Mouse (Mus musculus) testis, adult 2 months (tissue): ENCODE measurements around the gene Tbx3.

Experiments used
- CTCF ChIP-seq: fragments of 200-500 bp; IDR thresholded peaks from 2 replicates; pipeline ENCODE4 v1.5.1; 2012; ENCODE audit warnings: low read depth, mild to moderate bottlenecking, inconsistent platforms, low read length, moderate library complexity; ENCODE audit not compliant: control insufficient read depth, insufficient read depth, insufficient replicate concordance
- POLR2A ChIP-seq: fragments of 200-500 bp; IDR thresholded peaks from 2 replicates; pipeline ENCODE4 v1.6.1; 2012; ENCODE audit warnings: low read depth, mild to moderate bottlenecking, inconsistent platforms, low read length, moderate library complexity; ENCODE audit not compliant: control insufficient read depth

DNA sequence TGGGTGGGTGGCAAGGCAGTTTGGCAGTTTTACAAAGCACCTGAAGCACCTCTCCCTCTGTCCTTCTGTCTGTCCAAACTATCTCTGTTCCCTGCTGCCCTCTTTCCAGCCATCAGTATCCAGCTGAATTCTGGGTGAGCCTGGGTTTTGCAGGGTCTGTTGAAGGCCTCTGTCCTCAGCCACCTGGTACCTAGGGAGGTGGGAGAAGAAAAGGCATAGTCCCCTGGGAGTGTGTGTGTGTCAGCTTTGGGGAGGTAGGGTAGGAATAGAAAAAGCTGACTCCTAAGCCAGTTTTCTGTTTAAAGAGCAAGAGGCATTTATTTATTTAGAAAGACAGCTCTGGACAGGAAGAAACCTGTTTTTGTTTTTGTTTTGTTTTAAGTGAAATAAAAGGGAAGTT is 8.6 kb downstream of the Tbx3 start:
- TF ChIP-seq CTCF = no peak
- TF ChIP-seq POLR2A = no peak
